Mouse (Mus musculus): Measurements from ENCODE around the gene Fbxl8. TPM values are rescaled to one million over a fixed set of nuclear protein-coding genes. Genes with fewer than 3 reads are reported as not detected.

The Fbxl8 gene
- polyA plus RNA-seq, 1 experiment from 2014 or later, result 4.9 TPM

- no peaks in the 10 kb centered on the region for H3K27me3 ChIP-seq (ENCODE audit: control insufficient read depth, insufficient read depth, low read depth, low read length)
- no peak overlapping the region for H3K4me2 ChIP-seq (ENCODE audit: low read depth, low read length)
- no peaks in the 10 kb centered on the region for H3K9me3 ChIP-seq (ENCODE audit: control insufficient read depth, low read length)
- WGBS, result 24% methylated on average over 1 of the region's 1 CpGs
- no peak for ATAC-seq (ENCODE audit: low read depth)
- no peak overlapping the region for H3K27ac ChIP-seq (ENCODE audit: low read length)
- no peaks in the 10 kb centered on the region for H3K4me1 ChIP-seq (replicated peaks; ENCODE audit: control insufficient read depth, insufficient read depth, low read length)
- H3K4me3 ChIP-seq (ENCODE audit: low read length), result no peak overlapping the region
- no peak overlapping the region for H3K9ac ChIP-seq (ENCODE audit: low read length)
- H3K36me3 ChIP-seq (ENCODE audit: control insufficient read depth, insufficient read depth, low read length), result peaks cover 10% of the 10 kb centered on the region
These were observed 31.1 kb upstream of the Fbxl8 start for GRCm38 (mm10) chr8:105233126-105233935.

GRCm38 (mm10) chr8:105235206-105235605 is 29.2 kb upstream of the Fbxl8 start:
- Histone ChIP-seq H3K9ac (ENCODE audit: low read length) (no peak overlapping the region), H3K9me3 (ENCODE audit: control insufficient read depth, low read length) (no peaks in the 10 kb centered on the region), H3K4me2 (ENCODE audit: low read depth, low read length) (no peak overlapping the region), H3K27ac (ENCODE audit: low read length) (no peak overlapping the region), H3K27me3 (ENCODE audit: control insufficient read depth, insufficient read depth, low read depth, low read length) (no peaks in the 10 kb centered on the region), H3K36me3 (ENCODE audit: control insufficient read depth, insufficient read depth, low read length) (peaks cover 10% of the 10 kb centered on the region), H3K4me3 (ENCODE audit: low read length) (no peak overlapping the region), H3K4me1 (replicated peaks; ENCODE audit: control insufficient read depth, insufficient read depth, low read length) (no peaks in the 10 kb centered on the region)
- no peak for ATAC-seq (ENCODE audit: low read depth)
- WGBS, result 68% methylated on average over 1 of the region's 1 CpGs

GRCm38 (mm10) chr8:105237442-105238142 is 26.9 kb upstream of the Fbxl8 start:
- ATAC-seq (ENCODE audit: low read depth), result no peak
- Histone ChIP-seq H3K27me3 (ENCODE audit: control insufficient read depth, insufficient read depth, low read depth, low read length) (no peaks in the 10 kb centered on the region), H3K4me3 (ENCODE audit: low read length) (no peak overlapping the region), H3K9ac (ENCODE audit: low read length) (no peak overlapping the region), H3K4me2 (ENCODE audit: low read depth, low read length) (no peak overlapping the region), H3K36me3 (ENCODE audit: control insufficient read depth, insufficient read depth, low read length) (peaks cover 25% of the 10 kb centered on the region), H3K9me3 (ENCODE audit: control insufficient read depth, low read length) (no peaks in the 10 kb centered on the region), H3K4me1 (replicated peaks; ENCODE audit: control insufficient read depth, insufficient read depth, low read length) (no peaks in the 10 kb centered on the region), H3K27ac (ENCODE audit: low read length) (no peak overlapping the region)
- 91% methylated on average over 14 of the region's 14 CpGs for WGBS

GRCm38 (mm10) chr8:105241016-105241415 is 23.4 kb upstream of the Fbxl8 start:
- no peak overlapping the region for H3K9ac ChIP-seq (ENCODE audit: low read length)
- H3K4me2 ChIP-seq (ENCODE audit: low read depth, low read length), result no peak overlapping the region
- H3K4me3 ChIP-seq (ENCODE audit: low read length), result no peak overlapping the region
- peaks cover 20% of the 10 kb centered on the region for H3K36me3 ChIP-seq (ENCODE audit: control insufficient read depth, insufficient read depth, low read length)
- no peaks in the 10 kb centered on the region for H3K4me1 ChIP-seq (replicated peaks; ENCODE audit: control insufficient read depth, insufficient read depth, low read length)
- no peak for ATAC-seq (ENCODE audit: low read depth)
- no peaks in the 10 kb centered on the region for H3K9me3 ChIP-seq (ENCODE audit: control insufficient read depth, low read length)
- H3K27me3 ChIP-seq (ENCODE audit: control insufficient read depth, insufficient read depth, low read depth, low read length), result no peaks in the 10 kb centered on the region
- no peak overlapping the region for H3K27ac ChIP-seq (ENCODE audit: low read length)
- WGBS, result 88% methylated on average over 7 of the region's 7 CpGs

GRCm38 (mm10) chr8:105251954-105252353 is 12.5 kb upstream of the Fbxl8 start:
- WGBS, result 84% methylated on average over 6 of the region's 6 CpGs
- Histone ChIP-seq H3K4me1 (replicated peaks; ENCODE audit: control insufficient read depth, insufficient read depth, low read length) (peaks cover 9% of the 10 kb centered on the region), H3K27ac (ENCODE audit: low read length) (no peak overlapping the region), H3K4me3 (ENCODE audit: low read length) (no peak overlapping the region), H3K36me3 (ENCODE audit: control insufficient read depth, insufficient read depth, low read length) (peaks cover 43% of the 10 kb centered on the region), H3K4me2 (ENCODE audit: low read depth, low read length) (no peak overlapping the region), H3K9ac (ENCODE audit: low read length) (no peak overlapping the region), H3K9me3 (ENCODE audit: control insufficient read depth, low read length) (no peaks in the 10 kb centered on the region), H3K27me3 (ENCODE audit: control insufficient read depth, insufficient read depth, low read depth, low read length) (no peaks in the 10 kb centered on the region; the same call in 1 of the 2 replicates)
- ATAC-seq (ENCODE audit: low read depth), result no peak

GRCm38 (mm10) chr8:105252680-105253537 is 11.5 kb upstream of the Fbxl8 start:
- no peak overlapping the region for H3K27ac ChIP-seq (ENCODE audit: low read length)
- WGBS, result 74% methylated on average over 10 of the region's 10 CpGs
- H3K36me3 ChIP-seq (ENCODE audit: control insufficient read depth, insufficient read depth, low read length), result peaks cover 36% of the 10 kb centered on the region
- H3K27me3 ChIP-seq (ENCODE audit: control insufficient read depth, insufficient read depth, low read depth, low read length), result peaks cover 5% of the 10 kb centered on the region
- ATAC-seq (ENCODE audit: low read depth), result no peak
- no peak overlapping the region; the same call in 1 of the 2 replicates for H3K9ac ChIP-seq (ENCODE audit: low read length)
- no peaks in the 10 kb centered on the region for H3K9me3 ChIP-seq (ENCODE audit: control insufficient read depth, low read length)
- H3K4me1 ChIP-seq (replicated peaks; ENCODE audit: control insufficient read depth, insufficient read depth, low read length), result peaks cover 9% of the 10 kb centered on the region
- H3K4me3 ChIP-seq (ENCODE audit: low read length), result peak overlapping the region; percentile 69
- H3K4me2 ChIP-seq (ENCODE audit: low read depth, low read length), result peak overlapping the region; percentile 94

- Histone ChIP-seq H3K9ac (ENCODE audit: low read length) (peak overlapping the region; percentile 73), H3K4me2 (ENCODE audit: low read depth, low read length) (peak overlapping the region; percentile 94), H3K36me3 (ENCODE audit: control insufficient read depth, insufficient read depth, low read length) (peaks cover 30% of the 10 kb centered on the region), H3K27ac (ENCODE audit: low read length) (peak overlapping the region; percentile 32; the same call in 1 of the 2 replicates), H3K4me3 (ENCODE audit: low read length) (peak overlapping the region; percentile 69), H3K4me1 (replicated peaks; ENCODE audit: control insufficient read depth, insufficient read depth, low read length) (peaks cover 11% of the 10 kb centered on the region), H3K9me3 (ENCODE audit: control insufficient read depth, low read length) (no peaks in the 10 kb centered on the region), H3K27me3 (ENCODE audit: control insufficient read depth, insufficient read depth, low read depth, low read length) (peaks cover 13% of the 10 kb centered on the region)
- ATAC-seq (ENCODE audit: low read depth), result no peak
- 33% methylated on average over 20 of the region's 20 CpGs for WGBS
These were observed 10.7 kb upstream of the Fbxl8 start for GRCm38 (mm10) chr8:105253766-105254151.

- peak overlapping the region; percentile 92 for H3K27ac ChIP-seq (ENCODE audit: low read length)
- WGBS, result under 1% methylated on average over 72 of the region's 74 CpGs
- H3K4me3 ChIP-seq (ENCODE audit: low read length), result peak overlapping the region; percentile 69
- peaks cover 17% of the 10 kb centered on the region for H3K4me1 ChIP-seq (replicated peaks; ENCODE audit: control insufficient read depth, insufficient read depth, low read length)
- H3K4me2 ChIP-seq (ENCODE audit: low read depth, low read length), result peak overlapping the region; percentile 94
- peaks cover 19% of the 10 kb centered on the region for H3K27me3 ChIP-seq (ENCODE audit: control insufficient read depth, insufficient read depth, low read depth, low read length)
- peak overlapping the region; percentile 73 for H3K9ac ChIP-seq (ENCODE audit: low read length)
- ATAC-seq (ENCODE audit: low read depth), result peak; percentile 92
- H3K36me3 ChIP-seq (ENCODE audit: control insufficient read depth, insufficient read depth, low read length), result peaks cover 24% of the 10 kb centered on the region
- H3K9me3 ChIP-seq (ENCODE audit: control insufficient read depth, low read length), result no peaks in the 10 kb centered on the region
These were observed 10.1 kb upstream of the Fbxl8 start for GRCm38 (mm10) chr8:105254152-105254965.
